Mouse (Mus musculus) brain, adult 2 months (tissue): ENCODE data around the gene Gm5089.

Experiments used
- DNase-seq: peaks from one replicate; pipeline ENCODE4 v3.0.0; 2011; ENCODE audit warnings: low read depth, low spot score

Gene Gm5089

GRCm38 (mm10) chr14:122477971-122478573, 27.2 kb upstream of the Gm5089 start:
- no peak for DNase-seq

DNA sequence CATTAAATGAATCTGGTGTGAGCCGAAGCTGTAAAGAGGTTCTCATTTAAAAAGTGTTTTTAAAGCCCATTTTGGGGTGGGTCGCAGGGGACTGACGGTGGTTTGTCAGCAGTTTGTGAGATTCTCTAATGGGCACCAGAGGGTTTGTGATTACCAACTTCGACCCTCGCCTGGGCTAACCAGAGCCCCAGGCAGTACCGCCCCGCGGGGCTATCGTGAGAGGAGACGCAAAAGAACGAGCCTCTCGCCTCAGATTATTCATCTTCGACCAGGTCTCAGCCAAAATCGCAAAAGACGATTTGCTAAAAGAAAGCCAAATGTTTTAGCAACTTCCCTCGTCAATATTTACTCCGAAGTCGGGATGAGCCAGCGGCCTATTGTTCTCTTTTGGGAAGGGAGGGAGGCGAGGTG, 26.4 kb upstream of the Gm5089 start:
- no peak for DNase-seq

DNA sequence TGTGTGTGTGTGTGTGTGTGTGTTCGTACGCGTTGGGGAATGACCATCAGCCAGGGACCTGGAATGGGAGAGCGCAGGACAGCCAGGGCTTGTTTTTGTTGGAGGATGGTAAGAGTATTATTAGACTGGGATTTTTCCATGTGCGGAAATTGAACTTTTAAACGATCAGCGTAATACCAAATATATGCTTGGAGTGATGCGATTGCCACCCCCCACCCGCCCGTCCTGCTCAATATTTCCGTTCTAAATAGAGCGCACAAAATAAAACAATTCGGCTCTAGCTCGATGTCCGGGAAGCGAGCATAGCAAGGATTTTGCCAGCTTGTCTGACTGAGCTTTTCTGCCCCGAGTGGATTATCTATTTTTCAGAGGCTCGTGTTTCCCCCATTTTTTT, 25.9 kb upstream of the Gm5089 start:
- DNase-seq: no peak

GRCm38 (mm10) chr14:122476041-122476821, 25.3 kb upstream of the Gm5089 start:
- no peak for DNase-seq

DNA sequence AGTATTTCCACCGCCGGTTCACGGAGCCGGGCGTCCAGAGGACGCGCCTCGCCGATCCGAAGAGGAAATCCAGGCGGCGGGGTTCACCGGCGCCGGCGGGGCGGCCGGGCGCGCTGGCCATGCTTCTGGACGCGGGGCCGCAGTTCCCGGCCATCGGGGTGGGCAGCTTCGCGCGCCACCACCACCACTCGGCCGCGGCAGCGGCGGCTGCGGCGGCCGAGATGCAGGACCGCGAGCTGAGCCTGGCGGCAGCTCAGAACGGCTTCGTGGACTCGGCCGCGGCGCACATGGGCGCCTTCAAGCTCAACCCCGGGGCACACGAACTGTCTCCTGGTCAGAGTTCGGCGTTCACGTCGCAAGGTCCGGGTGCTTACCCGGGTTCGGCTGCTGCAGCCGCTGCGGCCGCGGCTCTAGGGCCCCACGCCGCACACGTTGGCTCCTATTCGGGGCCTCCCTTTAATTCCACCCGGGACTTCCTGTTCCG, 24.7 kb upstream of the Gm5089 start:
- DNase-seq: peak; percentile 17

- peak; percentile 96 for DNase-seq
These were observed 24.1 kb upstream of the Gm5089 start, which contains the start of gene Zic2 for GRCm38 (mm10) chr14:122474891-122475556. Gene Zic2, plus strand, starts transcription at chr14:122475435.

GRCm38 (mm10) chr14:122474041-122474890, 23.4 kb upstream of the Gm5089 start:
- peak; percentile 96 for DNase-seq

DNA sequence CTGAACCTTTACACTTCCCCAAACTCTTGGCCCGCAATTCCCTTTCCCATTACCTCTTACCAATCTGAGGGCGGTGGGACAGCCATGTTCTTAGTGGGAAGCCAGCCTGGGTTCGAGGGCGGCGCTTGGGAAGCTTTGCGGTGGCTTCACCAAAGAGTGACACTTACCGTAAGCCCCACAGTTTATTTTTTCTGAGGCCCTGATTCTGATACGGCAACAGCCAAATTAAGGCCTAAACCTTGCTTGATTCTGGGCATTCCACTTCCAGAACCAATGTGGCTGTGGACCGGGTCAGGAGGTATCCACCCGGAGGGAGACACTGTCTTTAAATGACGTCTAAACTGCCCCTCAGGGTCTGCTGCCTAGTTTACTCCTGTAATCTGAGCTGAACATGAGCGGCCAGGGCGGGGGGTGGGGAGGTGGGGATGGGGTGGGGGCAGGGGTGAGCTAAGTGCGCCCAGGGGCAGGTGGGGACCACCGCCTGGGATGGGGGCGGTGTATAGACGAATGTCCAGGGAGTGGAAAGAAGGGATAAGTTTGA, 22.4 kb upstream of the Gm5089 start:
- DNase-seq: no peak

DNA sequence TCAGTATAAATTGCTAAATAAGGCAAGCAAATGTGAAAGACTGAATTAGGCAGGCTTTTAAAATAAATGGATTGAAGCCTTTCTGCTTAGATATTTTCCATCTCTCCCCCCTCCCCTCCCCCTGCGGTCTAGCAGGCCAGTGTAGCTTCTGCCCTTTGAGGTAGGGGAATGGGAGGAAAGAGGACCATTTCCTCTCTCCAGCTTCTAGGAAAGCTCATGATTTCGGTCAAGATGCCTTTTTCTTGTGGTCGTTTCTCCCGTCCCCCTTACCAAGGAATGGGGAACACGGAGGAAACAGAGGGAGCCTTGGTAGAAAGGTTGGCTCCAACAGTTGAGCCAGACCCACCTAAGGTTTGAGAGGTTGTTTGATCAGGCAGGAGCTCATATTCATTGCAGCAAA, 21.7 kb upstream of the Gm5089 start:
- DNase-seq: no peak

GRCm38 (mm10) chr14:122472161-122472560, 21.2 kb upstream of the Gm5089 start:
- DNase-seq: no peak

DNA sequence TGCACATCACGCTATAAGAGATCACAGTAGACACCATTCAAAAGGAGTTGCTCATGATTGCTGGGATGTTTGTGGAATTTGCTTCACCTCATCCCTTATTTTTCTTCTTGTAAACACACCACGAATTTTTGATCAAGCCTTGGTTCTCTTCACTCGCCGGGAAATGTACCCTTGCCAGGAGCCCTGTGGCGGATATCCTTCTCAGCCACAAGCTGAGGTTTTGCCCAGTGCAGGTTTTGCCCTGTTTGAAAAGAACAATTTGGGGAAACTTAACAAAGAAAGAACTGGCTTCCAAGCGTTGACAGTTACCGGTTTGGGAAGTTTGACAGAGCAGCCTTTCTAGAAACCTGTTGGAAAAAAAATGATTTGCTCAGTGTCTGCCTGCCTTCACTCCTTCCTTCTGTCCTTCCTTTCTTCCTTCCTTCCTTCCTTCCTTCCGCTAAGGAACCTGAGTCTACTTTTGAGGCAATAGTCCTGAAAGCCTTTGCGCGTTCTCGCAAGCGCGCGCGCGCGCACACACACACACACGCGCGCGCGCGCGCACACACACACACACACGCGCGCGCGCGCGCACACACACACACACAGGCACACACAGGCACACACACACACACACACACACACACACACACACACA, 20.7 kb upstream of the Gm5089 start:
- no peak for DNase-seq

DNA sequence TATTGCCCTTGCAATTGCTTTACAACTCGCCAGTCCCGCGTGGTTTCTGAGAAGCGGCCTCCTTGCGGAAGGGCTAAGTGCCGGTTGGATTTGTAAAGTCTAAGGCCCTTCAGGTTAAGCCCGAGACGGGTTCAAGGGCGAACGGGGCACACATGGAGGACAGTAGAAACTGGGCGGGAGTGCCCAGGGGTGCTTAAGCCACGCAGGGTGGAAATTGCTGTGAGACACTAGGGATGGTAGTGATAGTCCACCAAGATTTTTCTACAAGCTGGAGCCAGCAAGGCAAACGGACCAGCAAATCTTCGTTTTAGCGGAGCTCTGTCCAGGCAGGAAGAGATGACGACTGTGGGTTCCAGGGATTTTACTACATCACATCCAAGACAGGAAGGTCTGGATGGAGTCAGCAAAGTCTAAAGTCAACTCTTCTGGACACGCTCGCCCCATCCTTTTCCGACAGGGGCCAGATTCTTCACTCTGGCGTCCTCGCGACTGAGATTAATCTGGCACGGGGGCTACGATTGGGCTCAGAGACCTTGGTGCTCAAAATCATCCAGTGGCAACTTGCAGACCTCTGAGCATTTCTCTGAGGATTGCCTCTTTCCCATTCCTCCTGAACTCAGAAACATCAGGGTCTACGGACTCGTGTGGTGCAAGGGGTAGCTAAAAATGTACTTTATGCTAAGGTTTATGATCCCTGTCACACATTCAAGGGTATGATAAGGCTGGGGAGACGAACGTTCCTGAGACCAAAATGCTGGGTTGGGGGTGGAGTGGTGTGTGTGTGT, 18.2 kb upstream of the Gm5089 start:
- no peak for DNase-seq

DNA sequence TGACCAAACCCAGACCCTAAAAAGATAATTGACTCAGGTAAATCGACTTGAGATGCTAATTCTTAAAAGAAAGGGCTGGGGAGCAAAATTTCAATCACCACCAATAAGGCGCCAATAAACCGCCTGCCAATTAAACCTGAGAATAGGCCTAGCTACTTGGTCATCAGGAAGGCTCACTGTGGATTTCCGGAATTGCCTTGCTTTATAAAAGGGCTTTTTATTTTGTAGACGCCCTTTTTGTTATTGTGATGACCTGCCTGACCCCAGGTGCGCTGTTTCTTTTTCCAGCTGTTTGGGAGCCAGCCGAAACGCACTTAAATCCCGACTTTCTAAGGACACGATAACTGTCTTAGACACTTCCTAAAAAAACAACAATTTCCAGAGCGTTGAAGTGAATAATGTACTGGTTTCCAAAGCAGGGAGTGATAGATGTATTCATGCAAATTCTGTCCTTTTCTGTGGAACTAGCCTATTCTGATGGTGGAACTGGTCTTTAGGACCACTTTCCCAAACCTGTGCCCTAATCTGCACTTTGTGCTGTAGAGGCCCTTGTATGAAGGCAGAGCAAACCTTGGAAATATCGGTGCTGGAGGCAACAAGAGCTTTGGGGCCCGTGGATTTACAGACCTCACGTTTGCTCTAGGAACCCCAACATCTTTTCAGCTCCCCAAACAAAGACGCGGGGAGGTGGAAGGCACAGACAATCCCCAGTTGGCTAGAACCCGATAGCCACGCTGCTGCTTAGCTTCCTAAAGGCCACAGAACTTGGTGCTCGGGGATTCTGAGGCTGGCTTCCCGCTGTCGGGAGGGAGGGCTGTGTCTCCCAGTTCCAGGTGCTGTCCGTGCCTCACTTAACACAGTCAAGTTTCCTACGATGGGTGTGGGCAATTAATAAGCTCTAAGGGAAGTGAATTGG, 17.3 kb upstream of the Gm5089 start:
- no peak for DNase-seq

DNA sequence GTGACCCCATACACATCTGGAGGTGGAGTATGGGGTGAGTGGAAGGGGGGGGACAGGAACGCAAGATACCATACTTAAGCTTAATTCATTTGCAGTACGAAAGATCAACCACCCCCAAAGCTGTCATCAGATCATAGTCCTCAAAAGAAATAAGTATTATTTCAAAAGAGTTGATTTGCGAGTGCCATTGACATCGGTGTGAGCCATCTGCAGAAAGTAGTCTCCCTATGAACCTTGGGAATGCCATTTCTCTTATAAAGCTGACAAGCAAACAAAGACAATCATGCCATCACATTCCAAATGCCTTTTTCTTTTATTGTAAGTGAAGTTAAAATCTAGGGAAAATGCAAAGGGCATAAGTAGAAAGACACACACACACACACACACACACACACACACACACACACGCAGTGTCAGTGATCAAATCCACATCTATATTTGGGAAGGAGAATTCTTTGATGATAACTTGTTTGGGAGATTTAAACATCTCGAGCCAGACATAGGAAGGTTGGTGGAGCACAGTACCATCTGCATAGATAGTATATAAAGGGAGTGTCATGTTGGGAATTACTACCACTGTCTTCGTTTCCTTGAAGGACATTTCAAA, 15.9 kb upstream of the Gm5089 start:
- no peak for DNase-seq

GRCm38 (mm10) chr14:122465931-122466490, 15.1 kb upstream of the Gm5089 start:
- no peak for DNase-seq

- peak; percentile 93 for DNase-seq
These were observed 14.1 kb upstream of the Gm5089 start, which contains the start of gene Zic5 for GRCm38 (mm10) chr14:122464763-122465741. Gene Zic5, minus strand, starts transcription at chr14:122465677.

- no peak for DNase-seq
These were observed 13.4 kb upstream of the Gm5089 start for GRCm38 (mm10) chr14:122464351-122464762.
